Mouse (Mus musculus) G1E (cell line): ENCODE results near the gene Apol7e. TPM values are rescaled to one million over a fixed set of nuclear protein-coding genes. Genes with fewer than 3 reads are reported as not detected.

Experiments
- ATAC-seq: 2 replicates; pipeline ENCODE4 v1.8.0; 2016; ENCODE audit warnings: mild to moderate bottlenecking; ENCODE audit not compliant: insufficient number of reproducible peaks, poor library complexity, low FRiP score, severe bottlenecking; ENCODE audit errors: extremely low read depth
- DNase-seq: peaks from one replicate; pipeline ENCODE4 v3.0.0; 2012; ENCODE audit warnings: low spot score
- H3K27me3 ChIP-seq: 2 replicates; pipeline ENCODE4 v1.6.1; 2012; ENCODE audit warnings: mild to moderate bottlenecking, low read length, inconsistent platforms; ENCODE audit not compliant: insufficient read depth
- H3K36me3 ChIP-seq: replicated peaks from 2 replicates; pipeline ENCODE3; 2012; ENCODE audit warnings: mild to moderate bottlenecking, inconsistent platforms
- H3K4me1 ChIP-seq: 2 replicates; pipeline ENCODE4 v1.6.1; 2012; ENCODE audit warnings: low read depth, low read length, inconsistent platforms, mixed read lengths; ENCODE audit not compliant: insufficient read depth
- H3K4me3 ChIP-seq: 2 replicates; pipeline ENCODE4 v1.5.1; 2012; ENCODE audit warnings: low read depth, mild to moderate bottlenecking, inconsistent platforms, low read length, moderate library complexity, mixed read lengths
- H3K9me3 ChIP-seq: replicated peaks from 2 replicates; pipeline ENCODE4 v1.6.1; 2012; ENCODE audit warnings: inconsistent platforms
- CTCF ChIP-seq: IDR thresholded peaks from 2 replicates; pipeline ENCODE4 v1.5.1; 2012; ENCODE audit warnings: low read depth, low read length, inconsistent platforms, mixed read lengths
- GATA1 ChIP-seq: IDR thresholded peaks from 2 replicates; pipeline ENCODE4 v1.6.1; 2012; ENCODE audit warnings: borderline replicate concordance, low read length, inconsistent platforms, mixed read lengths
- GATA2 ChIP-seq: IDR thresholded peaks from 2 replicates; pipeline ENCODE4 v1.6.1; 2012; ENCODE audit warnings: low read depth, low read length, inconsistent platforms, borderline replicate concordance
- POLR2AphosphoS5 ChIP-seq: IDR thresholded peaks from 2 replicates; pipeline ENCODE4 v1.6.1; 2012; ENCODE audit warnings: low read depth, low read length, inconsistent platforms; ENCODE audit not compliant: insufficient replicate concordance
- TAL1 ChIP-seq: conservative IDR thresholded peaks from 2 replicates; pipeline ENCODE4 v1.6.1; 2012; ENCODE audit warnings: low read depth, low read length, inconsistent platforms, mixed read lengths
- polyA plus RNA-seq: library from polyadenylated mRNA; stranded (reverse); fragments of >175 nt; gene quantifications from 2 replicates; pipeline ENCODE4 v1.2.3, GENCODE M21; 2012
- total RNA-seq, 2 experiments: library from RNA; stranded (forward) in 1 of 2; stranded (reverse) in 1 of 2; fragments of 200-1000 nt in 1 of 2; fragments of >200 nt in 1 of 2; fragmentation: Nextera tagmentation in 1 of 2; gene quantifications; 2 replicates each; pipeline ENCODE4 v1.2.3; 2014 to 2017

Apol7e gene
- total and polyA plus RNA-seq, 3 experiments, result not detected

GRCm38 (mm10) chr15:77765484-77766093 lies 66.9 kb downstream of the Apol7e start:
- no peaks in the 10 kb centered on the region for H3K27me3 ChIP-seq
- ATAC-seq (no peak), DNase-seq (no peak)
- TF ChIP-seq TAL1, result no peak
- H3K4me3 ChIP-seq, result no peak overlapping the region
- no peaks in the 10 kb centered on the region for H3K4me1 ChIP-seq
- no peaks in the 10 kb centered on the region for H3K9me3 ChIP-seq
- peaks cover 100% of the 10 kb centered on the region for H3K36me3 ChIP-seq

- no peaks in the 10 kb centered on the region for H3K27me3 ChIP-seq
- no peak overlapping the region for H3K4me3 ChIP-seq
- no peaks in the 10 kb centered on the region for H3K9me3 ChIP-seq
- no peak for TF ChIP-seq TAL1
- TF ChIP-seq GATA2, result no peak
- TF ChIP-seq CTCF, result no peak
- no peak for TF ChIP-seq GATA1
- no peak for TF ChIP-seq POLR2AphosphoS5
- no peak for DNase-seq
- H3K4me1 ChIP-seq, result no peaks in the 10 kb centered on the region
- ATAC-seq, result no peak
- peaks cover 100% of the 10 kb centered on the region for H3K36me3 ChIP-seq
These were observed 68.3 kb downstream of the Apol7e start for GRCm38 (mm10) chr15:77766981-77767380.

Other genes with a start within 250 kb of the Apol7e start
- not detected in 2 replicates for gene Apol10a, start 221.8 kb upstream of the Apol7e start, total RNA-seq (2014; fragmentation: Nextera tagmentation)
- 0.06 and 0.11 TPM in 2 replicates for gene Apol10a, start 221.8 kb upstream of the Apol7e start, total RNA-seq (2017)
- not detected in 2 replicates for gene Apol10a, start 221.8 kb upstream of the Apol7e start, polyA plus RNA-seq
- gene Apol11a, start 190.6 kb upstream of the Apol7e start, total RNA-seq (2014; fragmentation: Nextera tagmentation), result not detected in 2 replicates
- 0.06 and 0.22 TPM in 2 replicates for gene Apol11a, start 190.6 kb upstream of the Apol7e start, total RNA-seq (2017)
- gene Apol11a, start 190.6 kb upstream of the Apol7e start, polyA plus RNA-seq, result not detected in 2 replicates
- gene Apol7c, start 165.5 kb upstream of the Apol7e start, total RNA-seq (2014; fragmentation: Nextera tagmentation), result not detected in 2 replicates
- gene Apol7c, start 165.5 kb upstream of the Apol7e start, total RNA-seq (2017), result 0.05 and 0.17 TPM in 2 replicates
- gene Apol7c, start 165.5 kb upstream of the Apol7e start, polyA plus RNA-seq, result not detected in 2 replicates
- not detected in 2 replicates for gene 1700025B11Rik, start 137.0 kb upstream of the Apol7e start, total RNA-seq (2014; fragmentation: Nextera tagmentation)
- not detected in 2 replicates for gene 1700025B11Rik, start 137.0 kb upstream of the Apol7e start, total RNA-seq (2017)
- not detected in 2 replicates for gene 1700025B11Rik, start 137.0 kb upstream of the Apol7e start, polyA plus RNA-seq
- not detected in 2 replicates for gene Apol10b, start 102.7 kb upstream of the Apol7e start, total RNA-seq (2014; fragmentation: Nextera tagmentation)
- gene Apol10b, start 102.7 kb upstream of the Apol7e start, total RNA-seq (2017), result 0.11 and 0.12 TPM in 2 replicates
- gene Apol10b, start 102.7 kb upstream of the Apol7e start, polyA plus RNA-seq, result not detected in 2 replicates
- gene Gm36245, start 99.6 kb upstream of the Apol7e start, total RNA-seq (2014; fragmentation: Nextera tagmentation), result not detected in 2 replicates
- not detected in 2 replicates for gene Gm36245, start 99.6 kb upstream of the Apol7e start, total RNA-seq (2017)
- not detected in 2 replicates for gene Gm36245, start 99.6 kb upstream of the Apol7e start, polyA plus RNA-seq
- gene Apol11b, start 55.6 kb upstream of the Apol7e start, total RNA-seq (2014; fragmentation: Nextera tagmentation), result 1.3 TPM in 1 of 2 replicates, not detected in the other
- gene Apol11b, start 55.6 kb upstream of the Apol7e start, total RNA-seq (2017), result 0.11 and 0.12 TPM in 2 replicates
- gene Apol11b, start 55.6 kb upstream of the Apol7e start, polyA plus RNA-seq, result not detected in 2 replicates
- gene Apol9b, start 30.2 kb downstream of the Apol7e start, total RNA-seq (2014; fragmentation: Nextera tagmentation), result not detected in 2 replicates
- gene Apol9b, start 30.2 kb downstream of the Apol7e start, total RNA-seq (2017), result not detected in 2 replicates
- gene Apol9b, start 30.2 kb downstream of the Apol7e start, polyA plus RNA-seq, result not detected in 2 replicates
- gene Apol8, start 58.1 kb downstream of the Apol7e start, total RNA-seq (2014; fragmentation: Nextera tagmentation), result 13.3 TPM in 1 of 2 replicates, not detected in the other
- gene Apol8, start 58.1 kb downstream of the Apol7e start, total RNA-seq (2017), result 0.55 TPM in 1 of 2 replicates, not detected in the other
- gene Apol8, start 58.1 kb downstream of the Apol7e start, polyA plus RNA-seq, result not detected in 2 replicates
- gene Myh9, start 143.3 kb downstream of the Apol7e start, total RNA-seq (2014; fragmentation: Nextera tagmentation), result 151 and 171 TPM in 2 replicates
- gene Myh9, start 143.3 kb downstream of the Apol7e start, total RNA-seq (2017), result 94.4 and 132 TPM in 2 replicates
- 197 and 198 TPM in 2 replicates for gene Myh9, start 143.3 kb downstream of the Apol7e start, polyA plus RNA-seq
- 209 and 211 TPM in 2 replicates for gene Txn2, start 230.1 kb downstream of the Apol7e start, total RNA-seq (2014; fragmentation: Nextera tagmentation)
- gene Txn2, start 230.1 kb downstream of the Apol7e start, total RNA-seq (2017), result 53.8 and 62.8 TPM in 2 replicates
- 283 and 349 TPM in 2 replicates for gene Txn2, start 230.1 kb downstream of the Apol7e start, polyA plus RNA-seq